Mouse (Mus musculus): Measurements from ENCODE around the gene Alox8. TPM values are rescaled to one million over a fixed set of nuclear protein-coding genes. Genes with fewer than 3 reads are reported as not detected.

The Alox8 gene
- polyA plus RNA-seq, 1 experiment from 2014 or later, result 0.06 TPM

DNA sequence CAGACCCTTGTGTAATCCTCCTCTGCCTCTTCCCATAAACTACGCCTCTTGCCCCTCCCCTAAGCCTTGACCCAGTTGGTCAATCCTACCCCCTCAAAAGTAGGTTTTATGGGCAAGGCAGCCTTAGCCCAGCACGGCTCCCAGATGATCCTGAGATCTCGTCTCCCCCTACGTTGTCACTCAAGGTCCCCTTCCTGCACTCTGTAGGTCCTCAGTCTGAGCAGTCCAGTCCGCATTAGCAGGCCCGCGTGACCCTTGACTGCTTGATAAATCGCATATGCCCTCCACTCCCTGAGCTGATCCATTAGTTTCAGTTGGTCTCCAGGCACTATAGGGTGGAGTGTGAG is 63.0 kb downstream of the Alox8 start:
- Histone ChIP-seq H3K9me3 (replicated peaks) (no peaks in the 10 kb centered on the region), H3K4me2 (replicated peaks) (peak overlapping the region; percentile 67), H3K4me3 (peak overlapping the region; percentile 44), H3K27ac (no peak overlapping the region), H3K27me3 (peaks cover 26% of the 10 kb centered on the region), H3K4me1 (peaks cover 13% of the 10 kb centered on the region; the same call in 1 of the 2 replicates), H3K36me3 (no peaks in the 10 kb centered on the region), H3K9ac (peak overlapping the region; percentile 49; the same call in 1 of the 2 replicates)
- peak; percentile 60; the same call in 1 of the 2 replicates for ATAC-seq (ENCODE audit: low FRiP score)
- WGBS, result 32% methylated on average over 8 of the region's 8 CpGs

Other genes with a start within 250 kb of the Alox8 start
- gene Arhgef15, start 240.4 kb downstream of the Alox8 start, polyA plus RNA-seq (2016; fragmentation: Nextera tagmentation; extraction: Ambion mirVana), result 8.5 TPM in 2 replicates
- gene Slc25a35, start 229.7 kb downstream of the Alox8 start, polyA plus RNA-seq (2016; fragmentation: Nextera tagmentation; extraction: Ambion mirVana), result 2.3 TPM in 2 replicates
- 34.4 and 38.3 TPM in 2 replicates for gene Rangrf, start 222.7 kb downstream of the Alox8 start, polyA plus RNA-seq (2016; fragmentation: Nextera tagmentation; extraction: Ambion mirVana)
- 27.8 and 31.0 TPM in 2 replicates for gene Pfas, start 189.4 kb downstream of the Alox8 start, polyA plus RNA-seq (2016; fragmentation: Nextera tagmentation; extraction: Ambion mirVana)
- 64.8 and 66.4 TPM in 2 replicates for gene Ctc1, start 181.9 kb downstream of the Alox8 start, polyA plus RNA-seq (2016; fragmentation: Nextera tagmentation; extraction: Ambion mirVana)
- 95.5 and 100 TPM in 2 replicates for gene Aurkb, start 152.2 kb downstream of the Alox8 start, polyA plus RNA-seq (2016; fragmentation: Nextera tagmentation; extraction: Ambion mirVana)
- gene Borcs6, start 138.1 kb downstream of the Alox8 start, polyA plus RNA-seq (2016; fragmentation: Nextera tagmentation; extraction: Ambion mirVana), result 15.8 and 16.6 TPM in 2 replicates
- gene Tmem107, start 127.0 kb downstream of the Alox8 start, polyA plus RNA-seq (2016; fragmentation: Nextera tagmentation; extraction: Ambion mirVana), result 39.4 and 45.1 TPM in 2 replicates
- gene Vamp2, start 109.4 kb downstream of the Alox8 start, polyA plus RNA-seq (2016; fragmentation: Nextera tagmentation; extraction: Ambion mirVana), result 140 and 159 TPM in 2 replicates
- gene Per1, start 102.6 kb downstream of the Alox8 start, polyA plus RNA-seq (2016; fragmentation: Nextera tagmentation; extraction: Ambion mirVana), result 9.8 and 11.6 TPM in 2 replicates
- gene Hes7, start 77.4 kb downstream of the Alox8 start, polyA plus RNA-seq (2016; fragmentation: Nextera tagmentation; extraction: Ambion mirVana), result 0.25 and 0.49 TPM in 2 replicates
- gene 9130213A22Rik, start 75.3 kb downstream of the Alox8 start, polyA plus RNA-seq (2016; fragmentation: Nextera tagmentation; extraction: Ambion mirVana), result 0.26 and 0.29 TPM in 2 replicates
- gene Aloxe3, start 71.9 kb downstream of the Alox8 start, polyA plus RNA-seq (2016; fragmentation: Nextera tagmentation; extraction: Ambion mirVana), result 0.41 and 0.65 TPM in 2 replicates
- 0.12 TPM in 2 replicates for gene Alox12b, start 40.9 kb downstream of the Alox8 start, polyA plus RNA-seq (2016; fragmentation: Nextera tagmentation; extraction: Ambion mirVana)
- gene Gucy2e, start 39.2 kb upstream of the Alox8 start, polyA plus RNA-seq (2016; fragmentation: Nextera tagmentation; extraction: Ambion mirVana), result 0.04 and 0.13 TPM in 2 replicates
- 30.2 and 37.0 TPM in 2 replicates for gene Cntrob, start 125.9 kb upstream of the Alox8 start, polyA plus RNA-seq (2016; fragmentation: Nextera tagmentation; extraction: Ambion mirVana)
- 165 and 191 TPM in 2 replicates for gene Trappc1, start 126.1 kb upstream of the Alox8 start, polyA plus RNA-seq (2016; fragmentation: Nextera tagmentation; extraction: Ambion mirVana)
- 5.0 and 5.4 TPM in 2 replicates for gene Kcnab3, start 128.4 kb upstream of the Alox8 start, polyA plus RNA-seq (2016; fragmentation: Nextera tagmentation; extraction: Ambion mirVana)
- 49.0 and 54.6 TPM in 2 replicates for gene Rnf227, start 142.6 kb upstream of the Alox8 start, polyA plus RNA-seq (2016; fragmentation: Nextera tagmentation; extraction: Ambion mirVana)
- 93.4 and 97.6 TPM in 2 replicates for gene Chd3, start 171.6 kb upstream of the Alox8 start, polyA plus RNA-seq (2016; fragmentation: Nextera tagmentation; extraction: Ambion mirVana)
- gene Naa38, start 197.6 kb upstream of the Alox8 start, polyA plus RNA-seq (2016; fragmentation: Nextera tagmentation; extraction: Ambion mirVana), result 94.0 and 103 TPM in 2 replicates
- gene Cyb5d1, start 197.8 kb upstream of the Alox8 start, polyA plus RNA-seq (2016; fragmentation: Nextera tagmentation; extraction: Ambion mirVana), result 48.0 and 50.5 TPM in 2 replicates
- gene Tmem88, start 200.4 kb upstream of the Alox8 start, polyA plus RNA-seq (2016; fragmentation: Nextera tagmentation; extraction: Ambion mirVana), result 13.2 and 14.8 TPM in 2 replicates
- gene Kdm6b, start 215.8 kb upstream of the Alox8 start, polyA plus RNA-seq (2016; fragmentation: Nextera tagmentation; extraction: Ambion mirVana), result 51.4 and 51.6 TPM in 2 replicates